Mouse (Mus musculus): Measurements from ENCODE around the gene Mymk.

GRCm38 (mm10) chr2:27070247-27070813, 1.6 kb downstream of the Mymk start:
- no peak for TF ChIP-seq CTCF (IDR thresholded peaks at IDR 0.05; ENCODE audit: insufficient read depth, low read length)
- TF ChIP-seq POLR2A (IDR thresholded peaks at IDR 0.05; ENCODE audit: borderline replicate concordance, extremely low read depth, low read depth, low read length) = no peak

Data from lung, adult 2 months (tissue).